Mouse (Mus musculus): Measurements from ENCODE around the gene Anks3.

Anks3 gene

GRCm38 (mm10) chr16:4968426-4968825, 4.4 kb upstream of the Anks3 start:
- in situ Hi-C loops (cut with MboI, MseI) = no loop called here

GRCm38 (mm10) chr16:4965392-4966129, 1.6 kb upstream of the Anks3 start:
- in situ Hi-C loops (cut with MboI, MseI) = no loop called here

GRCm38 (mm10) chr16:4964731-4965391, 856 bp upstream of the Anks3 start:
- in situ Hi-C loops (cut with MboI, MseI) = no loop called here

GRCm38 (mm10) chr16:4963346-4963745, 659 bp downstream of the Anks3 start:
- in situ Hi-C loops (cut with MboI, MseI) = no loop called here

GRCm38 (mm10) chr16:4960260-4960659, 3.7 kb downstream of the Anks3 start:
- in situ Hi-C loops (cut with MboI, MseI) = no loop called here

- in situ Hi-C loops (cut with MboI, MseI) = no loop called here
Observed at GRCm38 (mm10) chr16:4957446-4957845, 6.6 kb downstream of the Anks3 start.

GRCm38 (mm10) chr16:4956609-4957008, 7.4 kb downstream of the Anks3 start:
- in situ Hi-C loops (cut with MboI, MseI) = no loop called here

- in situ Hi-C loops (cut with MboI, MseI) = no loop called here
Observed at GRCm38 (mm10) chr16:4947378-4947777, 16.6 kb downstream of the Anks3 start.

GRCm38 (mm10) chr16:4946155-4946554, 17.9 kb downstream of the Anks3 start:
- in situ Hi-C loops (cut with MboI, MseI) = no loop called here

- in situ Hi-C loops (cut with MboI, MseI) = no loop called here
Observed at GRCm38 (mm10) chr16:4945415-4945814, 18.6 kb downstream of the Anks3 start.

- in situ Hi-C loops (cut with MboI, MseI) = no loop called here
Observed at GRCm38 (mm10) chr16:4943431-4943830, 20.6 kb downstream of the Anks3 start.

- in situ Hi-C loops (cut with MboI, MseI) = no loop called here
Observed at GRCm38 (mm10) chr16:4942868-4943267, 21.1 kb downstream of the Anks3 start.

GRCm38 (mm10) chr16:4941016-4941415, 23.0 kb downstream of the Anks3 start:
- in situ Hi-C loops (cut with MboI, MseI) = no loop called here

GRCm38 (mm10) chr16:4940311-4940850, 23.6 kb downstream of the Anks3 start:
- in situ Hi-C loops (cut with MboI, MseI) = no loop called here

GRCm38 (mm10) chr16:4939412-4939811, 24.6 kb downstream of the Anks3 start:
- in situ Hi-C loops (cut with MboI, MseI) = no loop called here

GRCm38 (mm10) chr16:4938989-4939388, 25.0 kb downstream of the Anks3 start:
- in situ Hi-C loops (cut with MboI, MseI) = no loop called here

- in situ Hi-C loops (cut with MboI, MseI) = no loop called here
Observed at GRCm38 (mm10) chr16:4938461-4938860, 25.5 kb downstream of the Anks3 start, which contains the start of gene Nudt16l1. Nudt16l1 (plus strand) TSS chr16:4938761.

- in situ Hi-C loops (cut with MboI, MseI) = no loop called here
Observed at GRCm38 (mm10) chr16:4937351-4938190, 26.4 kb downstream of the Anks3 start.

- in situ Hi-C loops (cut with MboI, MseI) = no loop called here
Observed at GRCm38 (mm10) chr16:4935931-4936703, 27.9 kb downstream of the Anks3 start.

- in situ Hi-C loops (cut with MboI, MseI) = no loop called here
Observed at GRCm38 (mm10) chr16:4935430-4935829, 28.6 kb downstream of the Anks3 start.

- in situ Hi-C loops (cut with MboI, MseI) = no loop called here
Observed at GRCm38 (mm10) chr16:4932429-4932828, 31.6 kb downstream of the Anks3 start.
